Mouse (Mus musculus): ENCODE results near the gene Nr3c2. TPM values are rescaled to one million over a fixed set of nuclear protein-coding genes. Genes with fewer than 3 reads are reported as not detected.

Nr3c2 gene
- polyA plus RNA-seq, 1 experiment from 2014 or later: 1.2 TPM

DNA sequence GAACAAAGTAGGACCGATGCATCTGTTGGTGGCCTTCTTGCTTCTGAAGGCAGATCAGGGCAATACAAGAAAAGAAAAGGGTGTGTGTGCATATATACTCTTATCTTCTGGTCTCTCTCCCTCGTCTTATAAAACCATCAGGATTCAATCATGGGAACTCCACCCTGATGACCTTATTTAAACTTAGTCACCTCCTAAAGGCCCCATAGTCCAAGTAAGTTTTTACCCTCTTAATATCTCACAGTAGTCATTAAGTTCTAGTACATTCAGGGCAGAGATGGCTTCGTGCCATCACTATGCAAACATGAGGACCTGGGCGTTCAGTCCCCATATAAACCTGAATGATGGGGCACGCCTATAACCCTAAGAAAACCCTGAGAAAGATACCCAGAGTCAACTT, 29.6 kb downstream of the Nr3c2 start:
- no peak overlapping the region for H3K4me2 ChIP-seq
- no peak overlapping the region for H3K27ac ChIP-seq (ENCODE audit: low read depth, low read length)
- no peaks in the 10 kb centered on the region for H3K27me3 ChIP-seq (ENCODE audit: control insufficient read depth, insufficient read depth, low read length)
- ATAC-seq (ENCODE audit: low FRiP score) (no peak), DNase-seq (ENCODE audit: low spot score, missing footprints) (no peak)
- WGBS: 86% methylated on average over 5 of the region's 5 CpGs
- no peaks in the 10 kb centered on the region for H3K9me3 ChIP-seq (ENCODE audit: control insufficient read depth, low read length)
- H3K4me1 ChIP-seq (ENCODE audit: control insufficient read depth, insufficient read depth, low read length): no peaks in the 10 kb centered on the region
- H3K36me3 ChIP-seq (ENCODE audit: control insufficient read depth, insufficient read depth, low read length): no peaks in the 10 kb centered on the region
- H3K9ac ChIP-seq (ENCODE audit: low read length): no peak overlapping the region
- H3K4me3 ChIP-seq (ENCODE audit: low read depth, low read length): no peak overlapping the region

DNA sequence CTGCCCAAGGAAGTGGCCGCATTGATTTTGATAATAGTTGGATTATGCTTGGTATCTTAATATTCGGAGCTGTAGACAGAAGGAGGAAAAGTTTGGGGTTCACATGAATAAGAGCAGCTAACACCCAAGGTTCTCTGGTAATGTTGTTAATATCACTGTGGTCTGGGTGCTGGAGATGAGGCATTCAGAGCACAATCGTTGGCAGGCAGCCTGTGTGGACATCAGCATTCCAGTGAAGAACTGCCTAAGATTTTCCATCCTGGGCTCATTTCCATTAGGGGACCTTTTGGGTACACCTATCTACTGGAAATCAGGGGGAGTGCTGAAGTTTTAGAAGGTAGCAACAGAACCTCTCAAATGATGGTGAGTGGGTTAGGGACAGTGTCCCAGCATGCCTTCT, 65.8 kb downstream of the Nr3c2 start:
- no peak for DNase-seq (ENCODE audit: low spot score, missing footprints)
- Histone ChIP-seq H3K4me2 (no peak overlapping the region), H3K36me3 (ENCODE audit: control insufficient read depth, insufficient read depth, low read length) (no peaks in the 10 kb centered on the region), H3K9ac (ENCODE audit: low read length) (no peak overlapping the region), H3K27me3 (ENCODE audit: control insufficient read depth, insufficient read depth, low read length) (no peaks in the 10 kb centered on the region), H3K27ac (ENCODE audit: low read depth, low read length) (no peak overlapping the region), H3K4me3 (ENCODE audit: low read depth, low read length) (no peak overlapping the region), H3K9me3 (ENCODE audit: control insufficient read depth, low read length) (no peaks in the 10 kb centered on the region), H3K4me1 (ENCODE audit: control insufficient read depth, insufficient read depth, low read length) (no peaks in the 10 kb centered on the region)
- no peak for ATAC-seq (ENCODE audit: low FRiP score)
- 93% methylated on average over 3 of the region's 3 CpGs for WGBS

GRCm38 (mm10) chr8:76971187-76971586, 71.9 kb downstream of the Nr3c2 start:
- Histone ChIP-seq H3K27me3 (ENCODE audit: control insufficient read depth, insufficient read depth, low read length) (no peaks in the 10 kb centered on the region), H3K9ac (ENCODE audit: low read length) (no peak overlapping the region), H3K9me3 (ENCODE audit: control insufficient read depth, low read length) (no peaks in the 10 kb centered on the region), H3K4me1 (ENCODE audit: control insufficient read depth, insufficient read depth, low read length) (no peaks in the 10 kb centered on the region), H3K4me2 (no peak overlapping the region), H3K27ac (ENCODE audit: low read depth, low read length) (no peak overlapping the region), H3K36me3 (ENCODE audit: control insufficient read depth, insufficient read depth, low read length) (no peaks in the 10 kb centered on the region), H3K4me3 (ENCODE audit: low read depth, low read length) (no peak overlapping the region)
- ATAC-seq (ENCODE audit: low FRiP score) (no peak), DNase-seq (ENCODE audit: low spot score, missing footprints) (no peak)
- WGBS: 89% methylated on average over 4 of the region's 4 CpGs

- Histone ChIP-seq H3K4me2 (no peak overlapping the region), H3K9me3 (ENCODE audit: control insufficient read depth, low read length) (no peaks in the 10 kb centered on the region), H3K4me3 (ENCODE audit: low read depth, low read length) (no peak overlapping the region), H3K9ac (ENCODE audit: low read length) (no peak overlapping the region), H3K4me1 (ENCODE audit: control insufficient read depth, insufficient read depth, low read length) (no peaks in the 10 kb centered on the region), H3K36me3 (ENCODE audit: control insufficient read depth, insufficient read depth, low read length) (no peaks in the 10 kb centered on the region), H3K27ac (ENCODE audit: low read depth, low read length) (no peak overlapping the region), H3K27me3 (ENCODE audit: control insufficient read depth, insufficient read depth, low read length) (no peaks in the 10 kb centered on the region)
- DNase-seq (ENCODE audit: low spot score, missing footprints): no peak
- no peak for ATAC-seq (ENCODE audit: low FRiP score)
- WGBS: 85% methylated on average over 9 of the region's 9 CpGs
These were observed 72.6 kb downstream of the Nr3c2 start for GRCm38 (mm10) chr8:76971761-76972404.

DNA sequence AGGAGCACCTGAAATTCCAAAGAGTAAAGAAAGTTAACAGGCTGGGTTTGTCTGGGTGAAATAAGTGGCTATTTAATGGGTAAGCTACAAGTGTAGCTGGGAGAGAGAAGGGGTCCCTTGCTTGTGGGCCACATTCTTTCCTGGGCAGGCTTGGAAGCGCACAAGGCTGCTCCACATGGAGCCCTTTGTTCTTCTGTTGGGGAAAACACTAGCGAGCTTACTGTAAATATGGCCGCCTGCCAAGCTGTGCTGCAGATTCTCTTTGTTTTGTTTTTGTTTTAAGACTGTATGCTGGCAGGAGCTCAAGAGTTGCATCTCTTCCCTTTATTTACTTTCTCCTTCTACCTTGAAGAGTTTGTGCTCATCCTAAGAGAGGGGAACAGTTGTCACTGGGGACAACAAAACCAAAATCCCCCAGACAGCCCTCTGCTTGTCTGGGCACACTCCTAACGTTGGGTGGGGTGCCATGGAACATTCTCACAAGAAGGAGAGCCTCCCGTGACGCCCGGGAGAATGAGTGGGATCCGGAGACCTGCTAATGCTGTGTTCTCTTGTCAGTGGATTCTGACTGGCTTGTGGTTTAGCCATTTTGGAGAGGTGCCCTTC, 73.8 kb downstream of the Nr3c2 start:
- no peak overlapping the region for H3K9ac ChIP-seq (ENCODE audit: low read length)
- no peaks in the 10 kb centered on the region for H3K36me3 ChIP-seq (ENCODE audit: control insufficient read depth, insufficient read depth, low read length)
- no peak overlapping the region for H3K4me2 ChIP-seq
- ATAC-seq (ENCODE audit: low FRiP score): no peak
- H3K27me3 ChIP-seq (ENCODE audit: control insufficient read depth, insufficient read depth, low read length): no peaks in the 10 kb centered on the region
- H3K9me3 ChIP-seq (ENCODE audit: control insufficient read depth, low read length): no peaks in the 10 kb centered on the region
- DNase-seq (ENCODE audit: low spot score, missing footprints): no peak
- no peaks in the 10 kb centered on the region for H3K4me1 ChIP-seq (ENCODE audit: control insufficient read depth, insufficient read depth, low read length)
- WGBS: 58% methylated on average over 8 of the region's 8 CpGs
- H3K27ac ChIP-seq (ENCODE audit: low read depth, low read length): no peak overlapping the region
- H3K4me3 ChIP-seq (ENCODE audit: low read depth, low read length): no peak overlapping the region

DNA sequence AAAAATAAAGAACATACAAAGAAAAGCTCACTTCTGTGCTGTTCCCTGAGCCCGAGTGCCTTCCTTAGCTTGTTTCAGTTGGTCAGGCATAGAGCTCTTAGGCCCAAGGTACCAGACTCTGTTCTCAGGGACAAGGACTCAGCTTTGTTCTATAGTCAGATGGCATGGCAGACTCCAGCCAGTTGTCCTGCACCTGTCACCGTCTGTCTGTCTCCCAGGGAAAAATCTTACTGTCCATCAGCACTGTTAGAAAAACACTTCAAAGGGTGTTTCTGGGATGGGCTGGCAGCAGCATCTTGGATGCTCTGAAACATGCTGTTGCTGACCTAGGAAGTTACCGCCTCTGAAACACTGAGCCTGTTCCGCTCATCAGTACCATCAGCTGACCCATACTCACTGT, 78.7 kb downstream of the Nr3c2 start:
- H3K27me3 ChIP-seq (ENCODE audit: control insufficient read depth, insufficient read depth, low read length): no peaks in the 10 kb centered on the region
- H3K4me3 ChIP-seq (ENCODE audit: low read depth, low read length): no peak overlapping the region
- no peak overlapping the region for H3K27ac ChIP-seq (ENCODE audit: low read depth, low read length)
- ATAC-seq (ENCODE audit: low FRiP score): no peak
- no peak overlapping the region for H3K4me2 ChIP-seq
- DNase-seq (ENCODE audit: low spot score, missing footprints): no peak
- H3K9ac ChIP-seq (ENCODE audit: low read length): no peak overlapping the region
- 90% methylated on average over 4 of the region's 4 CpGs for WGBS
- H3K9me3 ChIP-seq (ENCODE audit: control insufficient read depth, low read length): no peaks in the 10 kb centered on the region
- H3K4me1 ChIP-seq (ENCODE audit: control insufficient read depth, insufficient read depth, low read length): no peaks in the 10 kb centered on the region
- H3K36me3 ChIP-seq (ENCODE audit: control insufficient read depth, insufficient read depth, low read length): no peaks in the 10 kb centered on the region

DNA sequence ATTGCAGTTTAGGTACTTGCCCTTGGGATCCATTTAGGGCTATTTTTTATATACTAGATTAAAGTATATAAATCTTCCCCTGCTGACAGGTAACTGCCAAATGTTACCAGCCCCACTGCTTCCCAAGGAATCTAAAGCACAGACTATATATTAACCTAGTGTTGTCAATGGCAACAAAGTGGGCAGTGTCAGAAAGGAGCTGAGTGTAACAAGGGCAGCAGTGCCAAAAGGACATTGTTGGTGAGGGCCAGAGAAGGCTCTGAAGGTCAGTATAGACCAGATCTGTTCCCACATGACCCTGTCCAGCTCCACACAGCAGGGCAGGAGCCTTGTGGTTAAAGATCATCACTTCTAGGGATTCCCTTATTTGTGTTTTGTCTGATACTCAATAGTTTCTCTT, 84.8 kb downstream of the Nr3c2 start:
- H3K27me3 ChIP-seq (ENCODE audit: control insufficient read depth, insufficient read depth, low read length): no peaks in the 10 kb centered on the region
- H3K27ac ChIP-seq (ENCODE audit: low read depth, low read length): no peak overlapping the region
- no peaks in the 10 kb centered on the region for H3K36me3 ChIP-seq (ENCODE audit: control insufficient read depth, insufficient read depth, low read length)
- no peak overlapping the region for H3K4me3 ChIP-seq (ENCODE audit: low read depth, low read length)
- H3K4me1 ChIP-seq (ENCODE audit: control insufficient read depth, insufficient read depth, low read length): no peaks in the 10 kb centered on the region
- H3K9ac ChIP-seq (ENCODE audit: low read length): no peak overlapping the region
- no peak overlapping the region for H3K4me2 ChIP-seq
- DNase-seq (ENCODE audit: low spot score, missing footprints) (no peak), ATAC-seq (ENCODE audit: low FRiP score) (no peak)
- H3K9me3 ChIP-seq (ENCODE audit: control insufficient read depth, low read length): no peaks in the 10 kb centered on the region

- ATAC-seq (ENCODE audit: low FRiP score) (no peak), DNase-seq (ENCODE audit: low spot score, missing footprints) (no peak)
- H3K9me3 ChIP-seq (ENCODE audit: control insufficient read depth, low read length): no peaks in the 10 kb centered on the region
- H3K36me3 ChIP-seq (ENCODE audit: control insufficient read depth, insufficient read depth, low read length): no peaks in the 10 kb centered on the region
- WGBS: 77% methylated on average over 5 of the region's 5 CpGs
- no peak overlapping the region for H3K4me2 ChIP-seq
- H3K4me1 ChIP-seq (ENCODE audit: control insufficient read depth, insufficient read depth, low read length): no peaks in the 10 kb centered on the region
- H3K27ac ChIP-seq (ENCODE audit: low read depth, low read length): no peak overlapping the region
- no peak overlapping the region for H3K9ac ChIP-seq (ENCODE audit: low read length)
- no peak overlapping the region for H3K4me3 ChIP-seq (ENCODE audit: low read depth, low read length)
- H3K27me3 ChIP-seq (ENCODE audit: control insufficient read depth, insufficient read depth, low read length): no peaks in the 10 kb centered on the region
These were observed 85.6 kb downstream of the Nr3c2 start for GRCm38 (mm10) chr8:76984851-76985250.

DNA sequence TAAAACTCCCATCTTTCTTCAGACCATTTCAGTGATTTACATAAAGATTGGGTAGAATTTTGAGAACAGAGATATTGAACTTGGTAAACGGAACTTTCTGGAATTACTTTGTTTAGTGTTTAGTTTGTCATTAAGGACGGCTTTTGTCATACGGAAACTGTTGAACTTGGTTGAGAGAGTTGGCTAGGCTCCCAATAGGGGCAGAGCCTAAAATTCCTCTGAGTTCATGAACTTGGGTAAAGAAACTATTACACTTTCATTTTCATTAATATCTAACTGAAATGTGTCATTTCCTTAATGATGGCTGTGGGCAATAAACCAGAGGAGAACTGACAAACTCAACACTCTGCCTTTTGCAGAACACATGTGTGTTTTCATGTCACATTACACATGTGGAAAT, 88.6 kb downstream of the Nr3c2 start:
- ATAC-seq (ENCODE audit: low FRiP score): no peak
- H3K27me3 ChIP-seq (ENCODE audit: control insufficient read depth, insufficient read depth, low read length): no peaks in the 10 kb centered on the region
- WGBS: 94% methylated on average over 3 of the region's 3 CpGs

More for the DNA sequence above, 88.6 kb downstream of the Nr3c2 start:
- no peak overlapping the region for H3K4me3 ChIP-seq (ENCODE audit: low read depth, low read length)
- H3K4me1 ChIP-seq (ENCODE audit: control insufficient read depth, insufficient read depth, low read length): no peaks in the 10 kb centered on the region
- H3K36me3 ChIP-seq (ENCODE audit: control insufficient read depth, insufficient read depth, low read length): no peaks in the 10 kb centered on the region
- H3K4me2 ChIP-seq: no peak overlapping the region
- H3K27ac ChIP-seq (ENCODE audit: low read depth, low read length): no peak overlapping the region
- no peaks in the 10 kb centered on the region for H3K9me3 ChIP-seq (ENCODE audit: control insufficient read depth, low read length)
- no peak for DNase-seq (ENCODE audit: low spot score, missing footprints)
- no peak overlapping the region for H3K9ac ChIP-seq (ENCODE audit: low read length)

Measured in midbrain, embryonic 11.5 days (tissue).